ENCODE assay signal across 8 mouse cellular contexts in the genomic region with DNA sequence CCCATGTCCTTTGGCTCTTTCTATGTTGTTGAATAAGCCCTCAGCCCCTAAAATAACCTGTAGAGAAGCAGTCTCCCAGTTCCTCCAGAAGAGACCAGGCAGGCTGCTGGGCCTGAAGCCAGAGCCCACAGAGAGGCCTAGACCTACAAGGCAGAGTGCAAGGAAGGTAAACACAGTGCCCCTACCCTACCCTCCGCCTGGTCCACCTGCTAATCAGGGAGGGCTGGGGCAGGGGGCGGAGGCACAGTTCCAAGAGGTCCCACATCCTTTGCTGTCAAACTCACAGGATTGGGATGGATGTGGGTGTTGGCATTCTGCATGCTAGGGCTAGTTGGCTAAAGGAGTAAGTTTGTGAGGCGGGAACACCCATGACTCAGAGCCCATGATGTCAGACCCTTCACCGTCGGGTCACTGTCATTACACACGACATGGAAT. TPM values are rescaled to one million over a fixed set of nuclear protein-coding genes. Genes with fewer than 3 reads are reported as not detected.
A peak's percentile ranks its signal among the peaks of the same experiment; 100 is the strongest.
DNase-seq lines count a peak whose midpoint lies in the region; ATAC-seq and TF ChIP-seq lines count a peak whose summit lies in the region.

No protein-coding gene starts in this region.

- peak overlapping the region; percentile 98 for H3K4me2 ChIP-seq in embryonic facial prominence, embryonic 15.5 days (replicated peaks)
- peak overlapping the region; percentile 87 for H3K4me2 ChIP-seq in intestine, postnatal 0 days (replicated peaks; ENCODE audit: low read depth)
- H3K4me2 ChIP-seq in neural tube, embryonic 12.5 days (replicated peaks) = peak overlapping the region; percentile 97

- peaks cover 1% of the 10 kb centered on the region; the same call in 1 of the 2 replicates for H3K36me3 ChIP-seq in liver, adult 2 months (ENCODE audit: control insufficient read depth, insufficient read depth, low read length)
- no peaks in the 10 kb centered on the region for H3K36me3 ChIP-seq in embryonic facial prominence, embryonic 15.5 days
- H3K36me3 ChIP-seq in intestine, postnatal 0 days (ENCODE audit: control insufficient read depth, insufficient read depth) = no peaks in the 10 kb centered on the region
- no peaks in the 10 kb centered on the region for H3K36me3 ChIP-seq in neural tube, embryonic 12.5 days

- peak overlapping the region; percentile 99 for H3K9ac ChIP-seq in liver, adult 2 months (ENCODE audit: low read depth, low read length)
- H3K9ac ChIP-seq in embryonic facial prominence, embryonic 15.5 days = no peak overlapping the region
- no peak overlapping the region for H3K9ac ChIP-seq in intestine, postnatal 0 days (ENCODE audit: low read depth, low read length)
- no peak overlapping the region for H3K9ac ChIP-seq in neural tube, embryonic 12.5 days

- peaks cover 36% of the 10 kb centered on the region for H3K4me1 ChIP-seq in liver, adult 2 months (ENCODE audit: control insufficient read depth, insufficient read depth, low read length)
- H3K4me1 ChIP-seq in embryonic facial prominence, embryonic 15.5 days = peaks cover 17% of the 10 kb centered on the region
- 0 out of 2 replicates have a peak, but pooled peaks cover 5% of the 10 kb centered on the region for H3K4me1 ChIP-seq in intestine, postnatal 0 days (replicated peaks; ENCODE audit: control insufficient read depth, insufficient read depth, low read length)
- H3K4me1 ChIP-seq in neural tube, embryonic 12.5 days = peaks cover 14% of the 10 kb centered on the region

- H3K9me3 ChIP-seq in embryonic facial prominence, embryonic 15.5 days (replicated peaks) = no peaks in the 10 kb centered on the region
- H3K9me3 ChIP-seq in intestine, postnatal 0 days (ENCODE audit: control insufficient read depth) = no peaks in the 10 kb centered on the region
- no peaks in the 10 kb centered on the region for H3K9me3 ChIP-seq in neural tube, embryonic 12.5 days

- H3K4me3 ChIP-seq in liver, adult 2 months (ENCODE audit: insufficient read depth, low read depth, low read length) = peak overlapping the region; percentile 87
- H3K4me3 ChIP-seq in embryonic facial prominence, embryonic 15.5 days (replicated peaks) = peak overlapping the region; percentile 53
- peak overlapping the region; percentile 52 for H3K4me3 ChIP-seq in intestine, postnatal 0 days (ENCODE audit: low read depth, low read length)
- H3K4me3 ChIP-seq in neural tube, embryonic 12.5 days = 0 out of 2 replicates have a peak overlapping the region, but pooled peaks have one; percentile 47

- peaks cover 24% of the 10 kb centered on the region; the same call in 1 of the 2 replicates for H3K79me2 ChIP-seq in liver, adult 2 months (ENCODE audit: control insufficient read depth, insufficient read depth, low read length)

- TF ChIP-seq CTCF in liver, adult 2 months (IDR thresholded peaks at IDR 0.05; ENCODE audit: low read depth, low read length) = no peak
- TF ChIP-seq CTCF in intestine, postnatal 0 days (IDR thresholded peaks at IDR 0.05; ENCODE audit: low read depth) = no peak

- 15% methylated on average over 6 of the region's 6 CpGs for WGBS in liver, adult 2 months
- 28% methylated on average over 6 of the region's 6 CpGs for WGBS in embryonic facial prominence, embryonic 15.5 days
- WGBS in intestine, postnatal 0 days = 31% methylated on average over 6 of the region's 6 CpGs
- WGBS in neural tube, embryonic 12.5 days = 42% methylated on average over 6 of the region's 6 CpGs

- ATAC-seq in embryonic facial prominence, embryonic 15.5 days (ENCODE audit: insufficient number of reproducible peaks, low FRiP score, low TSS enrichment, low read depth) = peak; percentile 48
- 0 out of 2 replicates have a peak, but pooled peaks have one; percentile 7 for ATAC-seq in intestine, postnatal 0 days
- ATAC-seq in neural tube, embryonic 12.5 days (ENCODE audit: low FRiP score, low read depth) = no peak
- no peak for ATAC-seq in megakaryocyte-erythroid progenitor cell, adult 5-6 weeks (replicated peaks; ENCODE audit: low FRiP score, low TSS enrichment, poor library complexity, severe bottlenecking)

- TF ChIP-seq POLR2A in liver, adult 2 months (IDR thresholded peaks at IDR 0.05; ENCODE audit: extremely low read depth, insufficient read depth, low read length) = no peak

- no peaks in the 10 kb centered on the region for H3K27me3 ChIP-seq in liver, adult 2 months (ENCODE audit: control insufficient read depth, insufficient read depth, low read length)
- H3K27me3 ChIP-seq in embryonic facial prominence, embryonic 15.5 days = peaks cover 25% of the 10 kb centered on the region
- H3K27me3 ChIP-seq in intestine, postnatal 0 days (replicated peaks; ENCODE audit: control insufficient read depth, insufficient read depth, low read length) = 0 out of 2 replicates have a peak, but pooled peaks cover 4% of the 10 kb centered on the region
- H3K27me3 ChIP-seq in neural tube, embryonic 12.5 days (replicated peaks) = peaks cover 35% of the 10 kb centered on the region

- H3K27ac ChIP-seq in liver, adult 2 months (replicated peaks; ENCODE audit: insufficient read depth, low read depth, low read length) = peak overlapping the region; percentile 96
- no peak overlapping the region for H3K27ac ChIP-seq in embryonic facial prominence, embryonic 15.5 days (replicated peaks)
- H3K27ac ChIP-seq in intestine, postnatal 0 days (ENCODE audit: low read depth, low read length) = no peak overlapping the region
- no peak overlapping the region for H3K27ac ChIP-seq in neural tube, embryonic 12.5 days

- DNase-seq in liver, adult 2 months (ENCODE audit: extremely low read depth, low read depth, low spot score) = no peak
- DNase-seq in liver = no peak
- no peak for DNase-seq in cerebellum, adult 8-10 months
- no peak for DNase-seq in gastrocnemius, postnatal 4 days (ENCODE audit: low spot score in 2 of 2)

RNA-seq across cellular contexts. Expression of a gene that starts 0.9 kb away (rescaled TPM):
- 15.4 and 19.7 TPM in 2 replicates for total RNA-seq in liver, adult 2 months (2014; rRNA removed)
- polyA plus RNA-seq in liver, adult 2 months (2012; rRNA removed) = 10.1 and 10.5 TPM in 2 replicates
- polyA plus RNA-seq in embryonic facial prominence, embryonic 15.5 days (2015; fragmentation: Nextera tagmentation; extraction: Ambion mirVana) = 3.4 and 3.6 TPM in 2 replicates
- polyA plus RNA-seq in intestine, postnatal 0 days (2015; fragmentation: Nextera tagmentation; extraction: Ambion mirVana) = 2.8 and 3.2 TPM in 2 replicates
- 0.68 and 0.80 TPM in 2 replicates for polyA plus RNA-seq in neural tube, embryonic 12.5 days (2016; fragmentation: Nextera tagmentation; extraction: Ambion mirVana)
- total RNA-seq in megakaryocyte-erythroid progenitor cell, adult 5-6 weeks (2014; fragmentation: Nextera tagmentation) = 0.27 TPM in 1 of 2 replicates, not detected in the other
- 0.80 TPM in 2 replicates for total RNA-seq in megakaryocyte-erythroid progenitor cell, adult 5-6 weeks (2017)
- 1 to 10 TPM; 3.8 to 4.2 TPM for total RNA-seq in gastrocnemius, postnatal 4 days (2021)

RNA-seq across cellular contexts. Expression of a gene that starts 51.2 kb away (rescaled TPM):
- total RNA-seq in liver, adult 2 months (2014; rRNA removed) = 2.3 and 2.6 TPM in 2 replicates
- polyA plus RNA-seq in liver, adult 2 months (2012; rRNA removed) = 2.2 and 4.0 TPM in 2 replicates
- 19.0 and 19.3 TPM in 2 replicates for polyA plus RNA-seq in embryonic facial prominence, embryonic 15.5 days (2015; fragmentation: Nextera tagmentation; extraction: Ambion mirVana)
- polyA plus RNA-seq in intestine, postnatal 0 days (2015; fragmentation: Nextera tagmentation; extraction: Ambion mirVana) = 2.4 TPM in 2 replicates
- 18.5 and 19.7 TPM in 2 replicates for polyA plus RNA-seq in neural tube, embryonic 12.5 days (2016; fragmentation: Nextera tagmentation; extraction: Ambion mirVana)
- 4.6 and 9.4 TPM in 2 replicates for total RNA-seq in megakaryocyte-erythroid progenitor cell, adult 5-6 weeks (2014; fragmentation: Nextera tagmentation)
- total RNA-seq in megakaryocyte-erythroid progenitor cell, adult 5-6 weeks (2017) = 7.8 and 12.8 TPM in 2 replicates
- total RNA-seq in gastrocnemius, postnatal 4 days (2021) = 10 to 100 TPM; 64.6 to 67.7 TPM

Comparison
In these comparisons a context has a peak if more than half of its experiments do, and no peak if none do; other contexts are left out.
1. ATAC-seq: peak in embryonic facial prominence, embryonic 15.5 days (single experiment) and intestine, postnatal 0 days (single experiment); none in neural tube, embryonic 12.5 days (single experiment) and megakaryocyte-erythroid progenitor cell, adult 5-6 weeks (single experiment).
2. Peak in every context shown above with its lines, with median percentiles within 50 percentile points of each other: H3K4me3 ChIP-seq and H3K4me2 ChIP-seq.